Mouse (Mus musculus) kidney, postnatal 4 days (tissue): ENCODE measurements around the gene Nos1ap.

Experiments used
- DNase-seq, 2 experiments: peaks; one replicate each; pipeline ENCODE4 v3.0.0; 2021; ENCODE audit warnings: mixed read lengths in 2 of 2

Gene Nos1ap

GRCm38 (mm10) chr1:170589219-170590040 lies at the start of gene Nos1ap:
Gene Nos1ap (minus strand): TSS chr1:170589861.
- DNase-seq, result peak; percentile 85 to 91

GRCm38 (mm10) chr1:170638941-170639340 lies 49.3 kb upstream of the Nos1ap start:
- DNase-seq, result no peak

- DNase-seq, result no peak
Observed at GRCm38 (mm10) chr1:170632856-170633255, 43.2 kb upstream of the Nos1ap start.

- peak; percentile 85 to 89 for DNase-seq
Observed at GRCm38 (mm10) chr1:170632385-170632784, 42.7 kb upstream of the Nos1ap start.

GRCm38 (mm10) chr1:170631571-170631970 lies 41.9 kb upstream of the Nos1ap start:
- DNase-seq, result no peak

- no peak for DNase-seq
Observed at GRCm38 (mm10) chr1:170630489-170630888, 40.8 kb upstream of the Nos1ap start.

- no peak for DNase-seq
Observed at GRCm38 (mm10) chr1:170623432-170623831, 33.8 kb upstream of the Nos1ap start.

DNA sequence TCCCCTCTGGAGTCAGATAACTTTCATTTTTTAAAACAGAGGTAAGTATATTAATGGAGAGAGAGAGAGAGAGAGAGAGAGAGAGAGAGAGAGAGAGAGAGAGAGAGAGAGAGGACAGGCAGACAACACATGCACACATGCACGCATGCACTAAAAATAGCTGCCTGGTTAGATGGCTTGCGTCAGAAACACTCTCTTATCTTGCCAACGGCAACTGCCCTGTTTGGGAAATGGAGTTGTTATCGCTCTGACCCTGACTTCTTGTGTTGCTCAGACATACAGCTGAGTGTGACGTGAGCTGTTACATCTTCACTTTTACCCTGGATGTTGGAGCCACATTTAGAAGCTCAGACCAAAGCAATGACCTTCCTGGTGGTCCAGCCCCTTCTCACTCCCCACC lies 33.3 kb upstream of the Nos1ap start:
- no peak for DNase-seq

- no peak for DNase-seq
Observed at GRCm38 (mm10) chr1:170619686-170620374, 30.2 kb upstream of the Nos1ap start.

DNA sequence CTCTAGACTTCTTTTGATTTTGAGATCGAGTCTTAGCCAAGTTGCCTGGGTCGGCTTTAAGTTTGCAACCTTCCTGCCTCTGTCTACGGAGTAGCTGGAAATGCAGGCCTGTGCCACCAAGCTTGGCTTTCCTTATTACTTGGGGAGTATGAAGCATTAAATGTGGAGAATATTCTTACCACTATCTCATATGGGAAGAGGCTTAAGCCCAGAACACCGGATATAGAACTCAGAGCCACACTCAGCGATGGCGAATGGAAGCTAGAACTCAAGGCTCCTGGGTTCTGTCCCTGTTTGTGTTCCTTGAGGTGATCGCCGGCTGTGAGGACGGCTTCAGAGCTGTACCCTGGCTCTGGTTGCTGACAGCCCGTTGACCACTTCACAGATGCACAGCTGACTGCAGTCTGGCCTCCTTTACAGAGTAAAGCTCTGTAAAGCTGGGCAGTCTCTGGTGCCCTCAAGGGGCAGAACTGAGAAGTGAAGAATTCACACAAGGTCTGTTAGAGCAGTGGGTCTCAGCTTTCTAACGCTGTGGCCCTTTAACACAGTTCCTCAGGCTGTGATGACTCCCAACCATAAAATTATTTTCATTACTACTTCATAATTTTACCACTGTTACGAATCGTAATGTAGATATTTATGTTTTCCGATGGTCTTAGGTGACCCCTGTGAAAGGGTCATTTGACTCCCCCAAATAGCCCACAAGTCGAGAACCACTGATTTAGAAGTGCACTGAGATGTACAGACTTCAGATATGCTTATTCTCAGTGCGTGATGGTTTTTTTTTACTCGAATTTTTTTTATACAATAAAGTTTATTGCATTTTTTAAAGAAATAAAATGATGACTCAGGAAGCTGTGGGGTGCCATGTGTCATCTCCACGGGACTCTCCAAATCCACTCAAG lies 23.6 kb upstream of the Nos1ap start:
- peak; percentile 84 to 88 for DNase-seq

- no peak for DNase-seq
Observed at GRCm38 (mm10) chr1:170611631-170612030, 22.0 kb upstream of the Nos1ap start.

- DNase-seq, result no peak
Observed at GRCm38 (mm10) chr1:170610695-170611094, 21.0 kb upstream of the Nos1ap start.

- no peak for DNase-seq
Observed at GRCm38 (mm10) chr1:170610289-170610688, 20.6 kb upstream of the Nos1ap start.

GRCm38 (mm10) chr1:170609872-170610271 lies 20.2 kb upstream of the Nos1ap start:
- DNase-seq, result no peak

GRCm38 (mm10) chr1:170608461-170609071 lies 18.9 kb upstream of the Nos1ap start:
- DNase-seq, result no peak

- DNase-seq, result no peak
Observed at GRCm38 (mm10) chr1:170607231-170607917, 17.7 kb upstream of the Nos1ap start.

GRCm38 (mm10) chr1:170605228-170606001 lies 15.8 kb upstream of the Nos1ap start:
- no peak for DNase-seq

GRCm38 (mm10) chr1:170594575-170594974 lies 4.9 kb upstream of the Nos1ap start:
- DNase-seq, result no peak

DNA sequence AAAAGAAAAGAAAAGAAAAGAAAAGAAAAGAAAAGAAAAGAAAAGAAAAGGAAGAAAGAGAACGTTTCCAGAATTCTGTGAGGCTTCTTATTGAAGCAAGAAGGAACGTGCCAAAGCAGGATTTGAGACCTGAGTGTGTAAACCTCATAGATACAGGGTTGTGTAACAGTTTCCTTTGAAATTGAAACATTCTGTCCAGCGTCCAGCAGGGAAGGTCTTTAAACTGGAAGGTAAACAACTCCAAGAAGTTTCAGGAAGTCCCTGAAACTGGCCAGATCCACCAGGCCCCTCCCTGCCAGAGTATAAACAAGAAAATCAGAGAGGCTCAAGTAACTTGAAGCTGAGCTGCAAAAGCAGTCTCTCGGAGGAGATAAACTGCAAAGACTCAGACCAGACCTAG lies 870 bp upstream of the Nos1ap start:
- DNase-seq, result no peak

- no peak for DNase-seq
Observed at GRCm38 (mm10) chr1:170590041-170590360, 340 bp upstream of the Nos1ap start.

DNA sequence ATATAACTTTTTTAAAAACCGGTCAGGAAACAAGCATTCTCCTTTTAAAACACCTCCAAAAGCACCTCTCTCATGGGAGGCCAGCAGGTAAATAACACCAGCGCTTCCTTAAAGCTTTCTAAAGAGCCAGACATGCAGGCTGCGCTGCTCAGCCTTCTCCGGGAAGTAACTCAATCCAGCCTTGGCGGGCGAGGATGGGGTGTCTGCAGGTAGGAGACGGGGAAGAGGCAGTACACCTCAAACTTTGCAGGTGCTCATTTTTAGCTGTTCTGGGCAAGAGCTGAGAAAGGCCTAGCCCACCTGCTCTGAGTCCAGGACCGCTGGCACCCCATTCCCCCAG lies 812 bp downstream of the Nos1ap start:
- DNase-seq, result peak; percentile 34 to 52
